Mouse (Mus musculus): ENCODE measurements around the gene BC035044. TPM values are rescaled to one million over a fixed set of nuclear protein-coding genes. Genes with fewer than 3 reads are reported as not detected.
"Not testable (repeated sequence)": the region's sequence is repeated elsewhere in the genome, so short reads cannot be mapped to it uniquely, and the experiment has no call there.

Gene BC035044
- polyA plus RNA-seq, 1 experiment from 2014 or later: 0.52 TPM

DNA sequence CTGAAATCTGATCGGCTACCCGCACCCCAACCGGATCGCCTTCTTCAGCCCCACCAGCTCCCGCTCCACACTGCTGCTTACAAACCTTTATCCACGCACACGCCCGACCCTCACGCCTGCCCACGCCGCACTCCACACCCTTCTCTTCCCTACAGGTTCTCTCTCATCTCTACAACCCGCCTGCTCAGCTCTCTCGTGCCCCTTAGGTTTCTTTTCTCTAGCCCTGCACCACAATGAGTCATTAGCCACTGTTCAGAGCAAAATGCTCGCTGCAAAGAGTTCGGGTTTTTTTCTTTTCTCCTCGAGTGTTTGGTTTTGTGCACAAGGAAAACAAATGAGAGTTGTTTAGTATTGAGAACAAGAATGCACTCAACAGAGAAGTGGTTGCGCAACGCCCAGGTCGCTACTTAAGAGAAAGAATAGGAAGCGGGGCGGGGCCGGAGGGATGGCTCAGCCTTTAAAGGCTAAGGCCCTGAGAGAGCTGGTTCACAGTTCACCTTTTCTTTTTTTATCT is 47.4 kb downstream of the BC035044 start:
- peak overlapping the region; percentile 93 for H3K27ac ChIP-seq
- no peaks in the 10 kb centered on the region for H3K9me3 ChIP-seq (ENCODE audit: control insufficient read depth, low read length)
- 0 out of 2 replicates have a peak, but pooled peaks cover 23% of the 10 kb centered on the region for H3K4me1 ChIP-seq (replicated peaks; ENCODE audit: control insufficient read depth, insufficient read depth, low read length)
- peak; percentile 54 for ATAC-seq (ENCODE audit: low FRiP score)
- no peaks in the 10 kb centered on the region for H3K36me3 ChIP-seq (replicated peaks; ENCODE audit: control insufficient read depth, insufficient read depth)
- WGBS: under 1% methylated on average over 22 of the region's 22 CpGs
- H3K27me3 ChIP-seq (ENCODE audit: control insufficient read depth, insufficient read depth, low read length): no peaks in the 10 kb centered on the region
- DNase-seq (ENCODE audit: low spot score): peak; percentile 62
- H3K4me3 ChIP-seq (replicated peaks; ENCODE audit: low read length): peak overlapping the region; percentile 65
- peak overlapping the region; percentile 82 for H3K9ac ChIP-seq
- H3K4me2 ChIP-seq (replicated peaks): peak overlapping the region; percentile 80

DNA sequence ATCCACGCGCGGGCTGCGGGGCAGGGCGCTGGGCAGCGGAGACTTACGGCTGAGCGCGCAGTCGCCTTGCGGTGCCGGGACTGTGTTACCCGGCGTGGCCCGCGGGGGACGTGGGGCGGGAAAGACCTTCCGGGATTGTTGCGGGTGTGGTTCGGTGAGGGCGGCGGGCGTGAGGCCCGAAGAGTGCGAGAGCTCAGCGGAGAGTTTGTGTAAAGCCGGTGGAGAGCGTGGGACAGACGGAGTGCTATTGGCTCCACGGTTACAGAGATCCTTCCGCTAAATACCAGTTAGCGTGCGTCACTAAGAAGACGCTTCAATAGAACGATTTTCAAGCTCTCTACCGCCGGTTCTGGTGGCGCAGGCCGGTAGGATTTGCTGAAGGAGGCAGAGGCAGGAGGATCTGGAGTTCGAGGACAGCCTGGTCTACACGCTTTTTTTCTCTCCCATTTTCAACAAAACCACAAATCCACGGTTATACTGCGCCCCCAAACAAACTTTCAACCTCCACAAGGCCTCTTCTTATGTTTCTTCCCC is 47.9 kb downstream of the BC035044 start:
- H3K27ac ChIP-seq: peak overlapping the region; percentile 93
- DNase-seq (ENCODE audit: low spot score): peak; percentile 100
- H3K4me3 ChIP-seq (replicated peaks; ENCODE audit: low read length): peak overlapping the region; percentile 65
- peak overlapping the region; percentile 80 for H3K4me2 ChIP-seq (replicated peaks)
- no peaks in the 10 kb centered on the region for H3K27me3 ChIP-seq (ENCODE audit: control insufficient read depth, insufficient read depth, low read length)
- 0 out of 2 replicates have a peak, but pooled peaks cover 23% of the 10 kb centered on the region for H3K4me1 ChIP-seq (replicated peaks; ENCODE audit: control insufficient read depth, insufficient read depth, low read length)
- H3K9me3 ChIP-seq (ENCODE audit: control insufficient read depth, low read length): no peaks in the 10 kb centered on the region
- peak; percentile 85 for ATAC-seq (ENCODE audit: low FRiP score)
- WGBS: 0% methylated on average over 44 of the region's 44 CpGs
- peak overlapping the region; percentile 82 for H3K9ac ChIP-seq
- H3K36me3 ChIP-seq (replicated peaks; ENCODE audit: control insufficient read depth, insufficient read depth): no peaks in the 10 kb centered on the region

DNA sequence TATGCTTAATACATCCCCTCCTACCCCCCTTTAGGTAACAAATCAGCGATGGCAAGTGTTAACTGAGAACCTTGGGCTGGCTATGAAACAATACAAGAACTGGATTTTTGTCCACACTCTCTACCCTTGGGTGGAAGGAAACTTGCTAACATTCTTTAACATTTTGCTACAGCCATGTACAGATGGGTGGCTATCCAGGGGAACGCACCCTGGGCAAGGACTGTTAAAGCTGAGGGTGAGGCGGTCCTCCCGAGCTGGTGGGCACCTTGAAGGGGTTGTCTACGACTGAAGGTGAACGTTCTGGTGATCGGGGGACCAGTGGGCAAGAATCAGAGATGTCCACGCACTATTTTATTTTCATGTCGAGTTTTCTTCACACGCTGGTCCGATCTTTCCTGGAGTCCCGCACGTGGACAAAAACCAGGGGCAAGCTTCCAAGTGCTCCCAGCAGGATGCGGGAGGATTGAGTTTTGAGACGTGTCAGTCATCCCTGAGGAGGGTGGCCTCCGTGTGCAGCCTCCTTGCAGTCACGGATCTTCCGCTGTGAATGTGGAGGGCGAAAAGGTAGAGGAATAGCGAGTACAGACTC is 48.5 kb downstream of the BC035044 start:
- no peaks in the 10 kb centered on the region for H3K9me3 ChIP-seq (ENCODE audit: control insufficient read depth, low read length)
- peak overlapping the region; percentile 88 for H3K27ac ChIP-seq
- H3K4me1 ChIP-seq (replicated peaks; ENCODE audit: control insufficient read depth, insufficient read depth, low read length): 0 out of 2 replicates have a peak, but pooled peaks cover 23% of the 10 kb centered on the region
- ATAC-seq (ENCODE audit: low FRiP score) (no peak), DNase-seq (ENCODE audit: low spot score) (peak; percentile 60)
- H3K4me2 ChIP-seq (replicated peaks): peak overlapping the region; percentile 80
- no peaks in the 10 kb centered on the region for H3K36me3 ChIP-seq (replicated peaks; ENCODE audit: control insufficient read depth, insufficient read depth)
- peak overlapping the region; percentile 65 for H3K4me3 ChIP-seq (replicated peaks; ENCODE audit: low read length)
- H3K27me3 ChIP-seq (ENCODE audit: control insufficient read depth, insufficient read depth, low read length): no peaks in the 10 kb centered on the region
- WGBS: under 1% methylated on average over 20 of the region's 20 CpGs
- H3K9ac ChIP-seq: peak overlapping the region; percentile 70

DNA sequence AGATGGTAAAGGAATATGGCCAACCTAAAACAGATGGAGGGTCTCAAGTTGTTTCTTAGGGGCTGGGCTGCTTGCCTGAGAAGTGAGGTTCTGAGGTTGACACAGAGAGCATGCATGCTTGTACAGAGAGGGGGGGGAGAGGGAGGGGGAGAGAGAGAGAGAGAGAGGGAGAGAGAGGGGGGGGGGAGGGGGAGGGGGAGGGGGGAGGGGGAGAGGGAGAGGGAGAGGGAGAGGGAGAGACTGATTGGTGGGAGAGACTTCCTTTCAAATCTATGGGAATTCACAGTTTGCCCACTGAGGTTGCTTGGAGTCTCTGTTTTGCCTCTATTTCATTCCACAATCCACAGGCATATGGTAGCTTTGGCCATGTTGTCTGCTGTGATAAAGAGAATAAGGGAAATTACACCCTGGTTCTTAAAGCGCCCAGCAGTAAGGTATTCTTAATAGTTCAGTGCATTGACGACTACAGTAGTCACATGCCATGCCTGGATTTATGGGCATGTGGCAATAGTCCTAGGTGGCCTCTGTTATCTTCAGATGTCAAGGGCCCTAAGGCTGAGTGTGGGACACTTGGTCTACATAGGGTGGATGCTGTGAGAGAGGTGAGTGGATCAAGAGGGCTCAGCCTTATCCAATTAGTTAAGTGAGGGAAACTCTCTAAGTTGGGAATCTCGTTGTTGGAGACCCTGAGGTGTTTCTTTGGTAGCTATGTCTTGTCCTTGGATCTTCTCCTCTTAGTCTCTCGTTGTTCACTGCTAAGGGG is 49.4 kb downstream of the BC035044 start:
- peak; percentile 29 for DNase-seq (ENCODE audit: low spot score)
- H3K27ac ChIP-seq: no peak overlapping the region
- H3K4me3 ChIP-seq (replicated peaks; ENCODE audit: low read length): peak overlapping the region; percentile 65
- no peak for ATAC-seq (ENCODE audit: low FRiP score)
- no peaks in the 10 kb centered on the region for H3K27me3 ChIP-seq (ENCODE audit: control insufficient read depth, insufficient read depth, low read length)
- H3K4me2 ChIP-seq (replicated peaks): peak overlapping the region; percentile 80
- H3K4me1 ChIP-seq (replicated peaks; ENCODE audit: control insufficient read depth, insufficient read depth, low read length): 0 out of 2 replicates have a peak, but pooled peaks cover 23% of the 10 kb centered on the region
- no peaks in the 10 kb centered on the region for H3K9me3 ChIP-seq (ENCODE audit: control insufficient read depth, low read length)
- H3K36me3 ChIP-seq (replicated peaks; ENCODE audit: control insufficient read depth, insufficient read depth): no peaks in the 10 kb centered on the region
- WGBS: 52% methylated on average over 4 of the region's 4 CpGs
- H3K9ac ChIP-seq: peak overlapping the region; percentile 70

DNA sequence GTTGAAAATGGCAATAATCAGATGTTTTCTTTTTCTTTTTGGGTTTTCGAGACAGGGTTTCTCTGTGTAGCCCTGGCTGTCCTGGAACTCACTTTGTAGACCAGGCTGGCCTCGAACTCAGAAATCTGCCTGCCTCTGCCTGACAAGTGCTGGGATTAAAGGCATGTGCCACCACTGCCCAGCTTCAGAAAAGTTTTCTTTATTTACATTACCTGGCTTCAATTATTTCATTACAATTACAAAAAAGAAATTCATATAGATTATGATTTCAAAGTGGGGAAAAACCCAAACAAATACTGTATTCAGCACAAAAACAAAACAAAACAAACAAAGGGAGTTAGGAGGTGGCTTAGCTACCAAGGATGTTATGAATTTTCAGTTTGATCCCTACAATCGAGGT is 50.3 kb downstream of the BC035044 start:
- H3K9ac ChIP-seq; H3K27me3 ChIP-seq (ENCODE audit: control insufficient read depth, insufficient read depth, low read length): not testable (repeated sequence)
- 88% methylated on average over 3 of the region's 3 CpGs for WGBS

DNA sequence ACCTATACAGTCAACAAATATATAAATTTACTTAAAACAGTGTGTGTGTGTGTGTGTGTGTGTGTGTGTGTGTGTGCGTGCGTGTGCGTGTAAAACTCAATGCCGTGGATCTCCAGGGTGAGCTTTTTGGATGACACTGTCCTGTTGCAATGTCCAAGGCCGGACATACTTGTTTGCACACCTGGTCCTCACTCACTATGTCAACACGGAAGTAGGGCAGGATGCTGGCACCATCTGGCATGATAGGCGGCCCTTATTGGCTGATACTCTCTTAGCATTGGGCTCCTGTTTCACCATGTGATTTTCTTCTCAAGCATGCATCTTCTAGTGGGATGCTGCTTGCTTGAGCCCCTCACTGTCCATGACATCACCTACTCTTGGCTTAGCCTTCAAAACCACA is 51.0 kb downstream of the BC035044 start:
- DNase-seq (ENCODE audit: low spot score) (no peak), ATAC-seq (ENCODE audit: low FRiP score) (no peak)
- Histone ChIP-seq H3K27me3 (ENCODE audit: control insufficient read depth, insufficient read depth, low read length) (no peaks in the 10 kb centered on the region), H3K4me2 (replicated peaks) (peak overlapping the region; percentile 67), H3K4me3 (replicated peaks; ENCODE audit: low read length) (peak overlapping the region; percentile 89; the same call in 1 of the 2 replicates), H3K9ac (0 out of 2 replicates have a peak overlapping the region, but pooled peaks have one; percentile 89), H3K9me3 (ENCODE audit: control insufficient read depth, low read length) (no peaks in the 10 kb centered on the region), H3K36me3 (replicated peaks; ENCODE audit: control insufficient read depth, insufficient read depth) (no peaks in the 10 kb centered on the region), H3K27ac (no peak overlapping the region), H3K4me1 (replicated peaks; ENCODE audit: control insufficient read depth, insufficient read depth, low read length) (0 out of 2 replicates have a peak, but pooled peaks cover 23% of the 10 kb centered on the region)
- 71% methylated on average over 7 of the region's 7 CpGs for WGBS

More for the DNA sequence above, 50.3 kb downstream of the BC035044 start:
- not testable (repeated sequence) for H3K4me2 ChIP-seq (replicated peaks); H3K36me3 ChIP-seq (replicated peaks; ENCODE audit: control insufficient read depth, insufficient read depth); ATAC-seq (ENCODE audit: low FRiP score); DNase-seq (ENCODE audit: low spot score); H3K9me3 ChIP-seq (ENCODE audit: control insufficient read depth, low read length); H3K4me3 ChIP-seq (replicated peaks; ENCODE audit: low read length); H3K27ac ChIP-seq
- H3K4me1 ChIP-seq (replicated peaks; ENCODE audit: control insufficient read depth, insufficient read depth, low read length): 0 out of 2 replicates have a peak, but pooled peaks cover 23% of the 10 kb centered on the region

DNA sequence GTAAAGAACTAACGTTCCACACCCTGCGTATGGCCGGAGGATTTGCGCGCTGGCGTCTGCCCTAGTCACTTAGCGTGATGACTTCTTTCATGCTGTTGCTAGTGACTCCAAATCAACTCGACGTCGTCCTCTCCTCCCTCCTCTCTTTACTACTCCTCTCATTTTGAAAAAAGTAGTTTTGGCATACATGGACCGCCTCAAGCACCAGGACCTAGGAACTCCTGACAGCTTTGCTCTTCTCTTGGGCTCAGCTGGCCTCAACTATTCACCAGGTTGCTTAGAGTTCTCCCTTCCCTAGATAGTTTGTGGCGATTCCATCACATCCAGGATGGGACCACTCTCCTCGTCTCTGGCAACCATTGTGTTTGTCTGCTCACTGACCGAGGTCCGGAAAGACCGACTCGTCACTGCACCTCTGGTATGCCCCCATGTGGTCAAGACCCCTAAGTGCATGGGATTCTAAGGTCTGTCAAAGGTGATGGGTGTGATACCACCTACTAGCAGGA is 51.6 kb downstream of the BC035044 start:
- Histone ChIP-seq H3K4me3 (replicated peaks; ENCODE audit: low read length) (peak overlapping the region; percentile 89), H3K27me3 (ENCODE audit: control insufficient read depth, insufficient read depth, low read length) (no peaks in the 10 kb centered on the region), H3K27ac (peak overlapping the region; percentile 92), H3K4me1 (replicated peaks; ENCODE audit: control insufficient read depth, insufficient read depth, low read length) (0 out of 2 replicates have a peak, but pooled peaks cover 18% of the 10 kb centered on the region), H3K9ac (peak overlapping the region; percentile 89), H3K9me3 (ENCODE audit: control insufficient read depth, low read length) (no peaks in the 10 kb centered on the region), H3K36me3 (replicated peaks; ENCODE audit: control insufficient read depth, insufficient read depth) (no peaks in the 10 kb centered on the region), H3K4me2 (replicated peaks) (peak overlapping the region; percentile 67)
- WGBS: under 1% methylated on average over 17 of the region's 17 CpGs
- peak; percentile 7; the same call in 1 of the 2 replicates for ATAC-seq (ENCODE audit: low FRiP score)
- peak; percentile 76 for DNase-seq (ENCODE audit: low spot score)

DNA sequence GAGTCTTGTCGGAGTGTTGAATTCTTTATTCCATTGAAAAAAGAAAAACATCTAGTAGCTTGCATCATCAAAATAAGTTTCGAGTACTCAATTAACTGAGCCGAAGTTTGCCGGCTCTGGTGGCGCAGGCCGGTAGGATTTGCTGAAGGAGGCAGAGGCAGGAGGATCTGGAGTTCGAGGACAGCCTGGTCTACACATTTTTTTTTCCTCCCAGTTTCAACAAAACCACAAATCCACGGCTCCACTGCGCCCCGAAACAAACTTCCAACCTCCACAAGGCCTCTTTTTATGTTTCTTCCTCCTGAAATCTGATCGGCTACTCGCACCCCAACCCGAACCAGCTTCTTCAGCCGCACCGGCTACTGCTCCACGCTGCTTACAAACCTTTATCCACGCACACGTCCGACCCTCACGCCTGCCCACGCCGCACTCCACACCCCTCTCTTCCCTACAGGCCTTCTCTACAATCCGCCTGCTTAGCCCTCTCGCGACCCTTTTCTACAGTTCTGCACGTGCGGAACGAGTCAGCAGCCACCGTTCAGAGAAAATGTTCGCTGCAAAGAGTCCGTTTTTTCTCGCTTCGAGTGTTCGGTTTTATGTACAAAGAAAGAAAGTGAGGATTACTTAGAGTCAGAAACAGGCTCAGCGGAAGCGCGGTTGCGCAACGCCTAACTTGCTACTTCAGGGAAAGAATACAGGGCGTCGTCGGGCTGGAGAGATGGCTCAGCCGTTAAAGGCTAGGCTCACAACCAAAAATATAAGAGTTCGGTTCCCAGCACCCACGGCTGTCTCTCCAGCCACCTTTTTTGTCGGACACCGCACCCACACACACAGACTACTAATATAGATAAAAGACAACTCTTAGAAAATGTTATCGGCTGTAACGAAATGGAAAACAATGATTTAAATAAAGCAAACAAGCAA is 52.3 kb downstream of the BC035044 start:
- peak; percentile 99 for DNase-seq (ENCODE audit: low spot score)
- Histone ChIP-seq H3K27me3 (ENCODE audit: control insufficient read depth, insufficient read depth, low read length) (no peaks in the 10 kb centered on the region), H3K36me3 (replicated peaks; ENCODE audit: control insufficient read depth, insufficient read depth) (no peaks in the 10 kb centered on the region), H3K4me2 (replicated peaks) (peak overlapping the region; percentile 67), H3K27ac (peak overlapping the region; percentile 92), H3K9ac (peak overlapping the region; percentile 89), H3K9me3 (ENCODE audit: control insufficient read depth, low read length) (no peaks in the 10 kb centered on the region), H3K4me1 (replicated peaks; ENCODE audit: control insufficient read depth, insufficient read depth, low read length) (0 out of 2 replicates have a peak, but pooled peaks cover 14% of the 10 kb centered on the region), H3K4me3 (replicated peaks; ENCODE audit: low read length) (peak overlapping the region; percentile 89)
- WGBS: 0% methylated on average over 49 of the region's 49 CpGs
- peak; percentile 59 for ATAC-seq (ENCODE audit: low FRiP score)

Measured in hindbrain, embryonic 14.5 days (tissue).